Mouse (Mus musculus) CH12.LX (cell line): ENCODE data around the gene Aldh9a1. TPM values are rescaled to one million over a fixed set of nuclear protein-coding genes. Genes with fewer than 3 reads are reported as not detected.

Experiments used
- DNase-seq: peaks from one replicate; pipeline ENCODE4 v3.0.0-alpha.2; 2013; ENCODE audit errors: extremely low read depth
- H3K27ac ChIP-seq: 2 replicates; pipeline ENCODE4 v1.5.1; 2012; ENCODE audit warnings: low read depth, mild to moderate bottlenecking, control low read depth, moderate library complexity; ENCODE audit not compliant: insufficient read depth
- H3K27me3 ChIP-seq: replicated peaks from 2 replicates; pipeline ENCODE3; 2012; ENCODE audit warnings: inconsistent platforms
- H3K36me3 ChIP-seq, 2 experiments: replicated peaks in 1 of 2; 2 replicates each; pipeline versions ENCODE3 to v1.6.1; 2012; ENCODE audit warnings: inconsistent platforms in 1 of 2, low read length in 1 of 2, mild to moderate bottlenecking in 1 of 2, mixed read lengths in 1 of 2, moderate library complexity in 1 of 2; ENCODE audit not compliant: control insufficient read depth in 1 of 2, insufficient read depth in 1 of 2
- H3K4me1 ChIP-seq, 2 experiments: 2 replicates each; pipeline ENCODE4 v1.6.1; 2012; ENCODE audit warnings: inconsistent platforms in 1 of 2, moderate library complexity in 1 of 2; ENCODE audit not compliant: insufficient read depth in 2 of 2, control insufficient read depth in 1 of 2
- H3K4me2 ChIP-seq: 2 replicates; pipeline ENCODE4 v1.6.1; 2012; ENCODE audit warnings: low read depth, mild to moderate bottlenecking, control low read depth; ENCODE audit not compliant: poor library complexity, insufficient read depth, severe bottlenecking
- H3K4me3 ChIP-seq, 3 experiments: fragments of 150-350 bp in 1 of 3; sonication (generic) in 1 of 3; replicated peaks in 1 of 3; 2 replicates each; pipeline versions ENCODE3 to v1.5.1; 2011 to 2012; ENCODE audit warnings: low read depth in 2 of 3, low read length in 2 of 3, mild to moderate bottlenecking in 2 of 3, moderate library complexity in 2 of 3, control low read depth in 1 of 3, improper control_type of control experiment in 1 of 3, inconsistent platforms in 1 of 3, mixed read lengths in 1 of 3; ENCODE audit not compliant: poor library complexity in 1 of 3
- H3K79me2 ChIP-seq: replicated peaks from 2 replicates; pipeline ENCODE4 v1.6.1; 2012; ENCODE audit warnings: mild to moderate bottlenecking, moderate library complexity; ENCODE audit not compliant: control insufficient read depth, poor library complexity, insufficient read depth, severe bottlenecking; ENCODE audit errors: extremely low read depth
- H3K9ac ChIP-seq: 2 replicates; pipeline ENCODE4 v1.6.1; 2012; ENCODE audit warnings: low read depth, mild to moderate bottlenecking, control low read depth, moderate library complexity; ENCODE audit not compliant: insufficient read depth
- H3K9me3 ChIP-seq: replicated peaks from 2 replicates; pipeline ENCODE3; 2012; ENCODE audit warnings: low read length, inconsistent platforms, mixed read lengths
- BHLHE40 ChIP-seq: IDR thresholded peaks from 2 replicates; pipeline ENCODE4 v1.6.1; 2011; ENCODE audit warnings: mild to moderate bottlenecking, low read depth, low read length, improper control_type of control experiment
- E2F4 ChIP-seq: IDR thresholded peaks from 2 replicates; pipeline ENCODE4 v1.6.1; 2011; ENCODE audit warnings: low read depth, low read length, improper control_type of control experiment; ENCODE audit not compliant: insufficient replicate concordance
- ETS1 ChIP-seq: conservative IDR thresholded peaks from 2 replicates; pipeline ENCODE4 v1.6.1; 2012; ENCODE audit warnings: low read depth, mild to moderate bottlenecking, inconsistent platforms, low read length, improper control_type of control experiment, moderate library complexity
- GABPA ChIP-seq: IDR thresholded peaks from 2 replicates; pipeline ENCODE4 v1.6.1; 2012; ENCODE audit warnings: low read depth, low read length, improper control_type of control experiment, inconsistent platforms; ENCODE audit not compliant: insufficient replicate concordance
- HCFC1 ChIP-seq: IDR thresholded peaks from 2 replicates; pipeline ENCODE4 v1.6.1; 2012; ENCODE audit warnings: low read depth, mild to moderate bottlenecking, inconsistent platforms, low read length, improper control_type of control experiment
- JUN ChIP-seq: IDR thresholded peaks from 2 replicates; pipeline ENCODE4 v1.6.1; 2011; ENCODE audit warnings: low read depth, mild to moderate bottlenecking, low read length, improper control_type of control experiment, moderate library complexity; ENCODE audit not compliant: insufficient read depth
- JUND ChIP-seq: conservative IDR thresholded peaks from 2 replicates; pipeline ENCODE4 v1.6.1; 2011; ENCODE audit warnings: low read depth, low read length, improper control_type of control experiment
- MAFK ChIP-seq: IDR thresholded peaks from 2 replicates; pipeline ENCODE4 v1.6.1; 2011; ENCODE audit warnings: low read length, improper control_type of control experiment; ENCODE audit not compliant: insufficient replicate concordance
- MAX ChIP-seq: IDR thresholded peaks from 2 replicates; pipeline ENCODE4 v1.6.1; 2011; ENCODE audit warnings: low read length, improper control_type of control experiment
- MAZ ChIP-seq: IDR thresholded peaks from 2 replicates; pipeline ENCODE4 v1.6.1; 2012; ENCODE audit warnings: low read depth, mild to moderate bottlenecking, inconsistent platforms, low read length, improper control_type of control experiment, moderate library complexity
- MEF2A ChIP-seq: IDR thresholded peaks from 2 replicates; pipeline ENCODE4 v1.6.1; 2014; ENCODE audit warnings: low read depth, mild to moderate bottlenecking, inconsistent platforms, low read length, improper control_type of control experiment, borderline replicate concordance
- MXI1 ChIP-seq: IDR thresholded peaks from 2 replicates; pipeline ENCODE4 v1.6.1; 2011; ENCODE audit warnings: mild to moderate bottlenecking, low read depth, low read length, improper control_type of control experiment
- MYC ChIP-seq: IDR thresholded peaks from 2 replicates; pipeline ENCODE4 v1.6.1; 2011; ENCODE audit warnings: low read depth, mild to moderate bottlenecking, improper control_type of control experiment, low read length
- POLR2AphosphoS2 ChIP-seq: IDR thresholded peaks from 2 replicates; pipeline ENCODE4 v1.6.1; 2011; ENCODE audit warnings: low read depth, low read length, improper control_type of control experiment
- RCOR1 ChIP-seq: conservative IDR thresholded peaks from 2 replicates; pipeline ENCODE4 v1.6.1; 2012; ENCODE audit warnings: low read depth, mild to moderate bottlenecking, inconsistent platforms, low read length, improper control_type of control experiment
- SMC3 ChIP-seq: IDR thresholded peaks from 2 replicates; pipeline ENCODE4 v1.6.1; 2011; ENCODE audit warnings: low read depth, low read length, improper control_type of control experiment
- UBTF ChIP-seq: IDR thresholded peaks from 2 replicates; pipeline ENCODE4 v1.6.1; 2012; ENCODE audit warnings: low read depth, mild to moderate bottlenecking, inconsistent platforms, low read length, improper control_type of control experiment, moderate library complexity
- USF2 ChIP-seq: conservative IDR thresholded peaks from 2 replicates; pipeline ENCODE4 v1.6.1; 2011; ENCODE audit warnings: low read depth, low read length, improper control_type of control experiment
- ZC3H11A ChIP-seq: IDR thresholded peaks from 2 replicates; pipeline ENCODE4 v1.6.1; 2012; ENCODE audit warnings: low read depth, mild to moderate bottlenecking, inconsistent platforms, low read length, improper control_type of control experiment
- ZMIZ1 ChIP-seq: IDR thresholded peaks from 2 replicates; pipeline ENCODE4 v1.6.1; 2012; ENCODE audit warnings: low read depth, mild to moderate bottlenecking, inconsistent platforms, low read length, improper control_type of control experiment
- dilution Hi-C: fragments of 300-500 bp; cut with MboI; formaldehyde crosslinking; loops from 2 replicates; pipeline ENCODE4 v1.14.3; 2020; ENCODE audit warnings: low sequenced_read_pairs; ENCODE audit not compliant: extremely low pct_unique_long_range_greater_than_20kb, extremely low pct_ligation_motif_present
- in situ Hi-C: fragments of 300-500 bp; cut with MboI; formaldehyde crosslinking; loops from 3 replicates; pipeline ENCODE4 v1.14.3; 2019; ENCODE audit warnings: low sequenced_read_pairs, low pct_ligation_motif_present, low pct_unique_long_range_greater_than_20kb, mixed read lengths
- polyA plus RNA-seq: library from polyadenylated mRNA; unstranded; fragments of >175 nt; gene quantifications from 2 replicates; pipeline ENCODE4 v1.2.1, GENCODE M21; 2012; ENCODE audit warnings: low read depth; ENCODE audit not compliant: insufficient read length
- total RNA-seq, 2 experiments: library from RNA; depleted of rRNA; stranded (reverse); fragments of 300-350 nt in 1 of 2; fragments of >200 nt in 1 of 2; gene quantifications; 2 replicates each; pipeline ENCODE4 v1.2.3; 2012 to 2014

Aldh9a1 gene
- total and polyA plus RNA-seq, 3 experiments, result 26.2 to 79.7 (median 31.2) TPM

GRCm38 (mm10) chr1:167366621-167367020 is 16.8 kb downstream of the Aldh9a1 start:
- no peaks in the 10 kb centered on the region for H3K79me2 ChIP-seq
- peaks cover 46 to 73% of the 10 kb centered on the region in 2 experiments for H3K36me3 ChIP-seq
- H3K4me1 ChIP-seq, result 0 out of 4 replicates have a peak, but pooled peaks cover 0 to 3% of the 10 kb centered on the region in 2 experiments
- no peak overlapping the region for H3K4me3 ChIP-seq
- no peaks in the 10 kb centered on the region for H3K9me3 ChIP-seq
- no peak overlapping the region for H3K27ac ChIP-seq
- no peak for TF ChIP-seq ZC3H11A
- no peak for TF ChIP-seq MEF2A
- no peak for TF ChIP-seq RCOR1
- TF ChIP-seq MYC, result no peak
- no peak for TF ChIP-seq GABPA
- TF ChIP-seq UBTF, result no peak
- TF ChIP-seq USF2, result no peak
- no peak for TF ChIP-seq POLR2AphosphoS2
- TF ChIP-seq MAFK, result no peak
- no peak for TF ChIP-seq ETS1
- TF ChIP-seq HCFC1, result no peak
- no peak for TF ChIP-seq ZMIZ1
- no peak for TF ChIP-seq MXI1
- no peak for TF ChIP-seq E2F4
- TF ChIP-seq JUND, result no peak
- no peaks in the 10 kb centered on the region for H3K27me3 ChIP-seq
- H3K4me2 ChIP-seq, result no peak overlapping the region
- no peak for DNase-seq
- in situ Hi-C loops, result no loop called here
- dilution Hi-C loops, result no loop called here
- no peak overlapping the region for H3K9ac ChIP-seq

GRCm38 (mm10) chr1:167368018-167368417 is 18.2 kb downstream of the Aldh9a1 start:
- peaks cover 40 to 62% of the 10 kb centered on the region in 2 experiments for H3K36me3 ChIP-seq
- TF ChIP-seq JUN (no peak), SMC3 (no peak), JUND (no peak), MAZ (no peak), BHLHE40 (no peak), GABPA (no peak), MAX (no peak), POLR2AphosphoS2 (no peak)
- H3K79me2 ChIP-seq, result no peaks in the 10 kb centered on the region
- no peak overlapping the region for H3K27ac ChIP-seq
- no peak for DNase-seq
- in situ Hi-C loops (no loop called here), dilution Hi-C loops (no loop called here)
- no peaks in the 10 kb centered on the region for H3K9me3 ChIP-seq
- H3K4me3 ChIP-seq, result no peak overlapping the region
- H3K27me3 ChIP-seq, result no peaks in the 10 kb centered on the region
- no peak overlapping the region for H3K4me2 ChIP-seq
- H3K9ac ChIP-seq, result no peak overlapping the region
- H3K4me1 ChIP-seq, result 0 out of 4 replicates have a peak, but pooled peaks cover 0 to 3% of the 10 kb centered on the region in 2 experiments
